Mouse (Mus musculus) kidney, postnatal 25 days (tissue): Measurements from ENCODE around the gene Irak2.

Experiments
- DNase-seq, 2 experiments: peaks; one replicate each; pipeline ENCODE4 v3.0.0; 2021; ENCODE audit warnings: mixed read lengths in 2 of 2

Gene Irak2

GRCm38 (mm10) chr6:113642605-113643004 lies 4.3 kb downstream of the Irak2 start:
- no peak for DNase-seq

- DNase-seq: no peak
Observed at GRCm38 (mm10) chr6:113643021-113643420, 4.8 kb downstream of the Irak2 start.

DNA sequence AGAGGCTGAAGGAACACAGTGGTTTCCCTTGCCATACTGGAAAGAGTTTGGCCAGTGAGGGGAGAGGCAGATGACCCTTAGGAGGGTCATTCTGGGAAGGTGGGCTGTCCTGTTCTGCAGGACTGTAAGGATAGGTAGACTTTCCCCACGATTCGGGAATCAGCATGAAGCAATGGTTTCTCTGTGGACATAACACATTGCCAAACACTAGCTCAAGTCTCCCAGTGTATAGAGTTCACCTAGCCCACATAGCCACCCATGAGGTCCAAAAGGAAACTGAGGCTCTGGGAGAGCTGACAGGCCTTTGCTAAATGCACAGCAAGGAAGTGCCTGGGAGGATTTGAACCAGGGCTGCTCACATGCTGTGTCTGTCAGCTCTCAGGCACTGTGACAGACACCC lies 5.7 kb downstream of the Irak2 start:
- no peak for DNase-seq

DNA sequence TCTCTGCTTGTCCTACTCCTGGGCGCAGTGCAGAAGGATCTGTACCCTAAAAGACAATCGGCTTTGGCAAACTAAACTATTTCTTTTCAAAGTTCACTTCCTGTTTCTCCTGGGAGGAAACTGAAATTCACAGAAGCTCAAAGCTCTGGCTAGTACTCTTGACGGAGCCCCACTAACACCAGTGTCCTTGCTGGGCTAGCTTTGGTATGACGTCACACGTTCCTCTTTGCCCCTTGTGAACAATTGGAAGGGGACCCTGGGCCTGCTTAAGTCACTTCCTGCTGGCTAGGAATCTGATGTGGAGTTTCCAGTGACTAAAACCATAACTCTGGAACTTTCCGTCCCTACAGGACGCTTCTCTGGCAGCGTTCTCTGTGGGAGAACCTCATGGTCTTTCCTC lies 6.5 kb downstream of the Irak2 start:
- peak; percentile 66 to 87 for DNase-seq

DNA sequence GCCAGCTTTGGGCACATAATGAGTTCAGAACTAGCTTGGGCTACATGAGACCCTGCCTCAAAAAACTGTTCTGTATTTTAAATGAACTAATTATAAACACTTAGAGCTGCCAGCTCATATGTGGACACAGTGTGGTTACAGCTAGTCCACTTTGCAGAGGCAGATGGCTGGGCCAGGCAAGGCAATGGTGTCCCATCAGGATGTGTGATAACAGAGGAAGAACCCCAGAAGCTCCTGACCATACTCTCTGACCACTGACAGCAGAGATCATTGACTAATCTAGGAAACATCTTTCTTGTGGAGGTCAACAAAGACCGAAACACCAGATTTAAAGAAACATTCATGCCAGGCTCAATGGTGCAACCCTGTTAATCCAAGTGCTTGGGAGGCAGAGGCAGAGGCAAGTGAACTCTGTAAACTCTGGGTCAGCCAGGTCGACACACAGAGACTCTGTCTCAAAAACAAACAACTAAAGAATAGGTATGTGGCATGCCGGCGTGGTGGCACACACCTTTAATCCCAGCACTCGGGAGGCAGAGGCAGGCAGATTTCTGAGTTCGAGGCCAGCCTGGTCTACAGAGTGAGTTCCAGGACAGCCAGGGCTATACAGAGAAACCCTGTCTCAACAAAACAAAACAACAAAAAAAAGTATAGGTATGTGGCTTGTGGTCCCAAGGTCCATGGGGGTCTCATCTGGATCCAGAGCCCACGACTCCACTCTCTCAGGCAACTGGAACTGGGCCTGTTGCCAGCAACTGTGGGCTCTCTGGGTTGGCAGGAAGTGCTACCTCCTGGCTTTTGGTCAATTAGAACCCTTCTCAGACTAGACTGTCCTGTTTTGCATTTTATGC lies 11.3 kb downstream of the Irak2 start:
- peak in 1 of 2 experiments; percentile 40 for DNase-seq

- no peak for DNase-seq
Observed at GRCm38 (mm10) chr6:113650197-113650640, 12.0 kb downstream of the Irak2 start.

GRCm38 (mm10) chr6:113651626-113652025 lies 13.4 kb downstream of the Irak2 start:
- DNase-seq: no peak

GRCm38 (mm10) chr6:113653551-113653950 lies 15.3 kb downstream of the Irak2 start:
- DNase-seq: peak in 1 of 2 experiments; percentile 42

DNA sequence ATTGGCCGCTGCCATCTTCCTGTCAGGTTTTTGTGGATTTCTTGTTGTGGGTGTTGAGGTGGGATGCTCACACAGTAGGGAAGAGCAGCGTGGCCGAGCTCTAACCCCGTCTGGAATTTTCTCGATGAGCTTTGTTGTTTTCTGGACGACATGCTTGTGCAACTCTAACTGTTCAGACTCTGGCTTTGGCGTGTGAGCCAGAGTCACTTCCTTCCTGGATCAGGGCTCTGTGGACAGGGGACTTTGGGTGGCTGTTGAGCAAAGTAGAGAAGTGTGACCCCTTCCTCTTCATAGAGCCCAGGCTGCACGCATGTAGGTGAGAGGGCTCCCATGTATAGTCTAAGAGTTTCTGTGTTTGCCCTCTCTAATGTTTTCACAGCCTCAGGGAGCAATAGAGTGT lies 15.8 kb downstream of the Irak2 start:
- DNase-seq: no peak

DNA sequence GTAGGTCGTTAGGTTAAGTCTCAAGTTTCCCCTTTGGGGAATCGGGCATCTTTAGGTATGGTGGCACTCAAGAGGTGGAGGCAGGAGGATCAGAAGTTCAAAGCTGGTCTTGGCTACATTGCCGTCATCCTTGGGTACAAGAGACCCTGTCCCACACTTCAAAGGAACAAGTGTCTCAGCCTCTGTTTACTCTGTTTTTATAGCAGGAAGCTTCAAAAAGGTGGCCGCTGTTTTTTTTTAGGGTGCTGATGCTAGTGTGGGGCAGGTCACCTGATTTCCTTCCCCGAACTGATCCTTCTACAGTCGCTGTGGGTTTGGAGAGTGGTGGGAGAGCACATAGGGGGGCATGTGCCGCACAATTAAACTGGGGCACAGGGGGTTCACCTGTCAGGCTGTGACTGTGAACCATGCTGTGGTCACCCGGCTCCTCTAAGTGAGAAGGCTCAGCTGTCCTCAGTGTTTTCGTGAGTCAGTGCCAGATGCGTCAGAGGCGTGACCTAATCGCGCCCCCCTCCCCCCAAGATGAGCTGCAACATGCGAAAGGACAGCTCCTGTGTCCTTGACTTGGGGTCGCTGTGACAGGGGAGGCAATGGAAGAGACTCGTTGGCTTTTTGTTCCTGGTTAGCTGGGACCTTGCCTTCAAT lies 16.6 kb downstream of the Irak2 start:
- peak; percentile 34 to 71 for DNase-seq

DNA sequence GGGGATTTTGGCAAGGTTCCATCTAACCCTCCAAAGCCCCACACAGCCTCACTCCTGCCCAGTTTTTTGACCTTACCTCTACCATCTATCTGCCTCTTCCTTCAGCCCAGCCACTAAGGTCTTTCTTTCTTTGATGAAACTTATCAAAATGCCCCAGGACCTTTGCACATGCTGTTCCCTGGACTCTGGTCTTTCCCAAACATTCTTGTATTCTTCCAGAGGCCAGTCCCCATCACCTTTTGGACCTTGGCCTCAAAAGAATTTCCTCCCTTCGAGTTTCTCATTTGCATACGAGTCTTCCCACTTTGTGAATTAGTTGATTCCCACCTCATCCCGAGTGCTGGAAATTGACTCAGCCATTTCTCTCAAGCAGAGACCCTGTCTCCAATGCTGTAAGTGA lies 17.2 kb downstream of the Irak2 start:
- no peak for DNase-seq

DNA sequence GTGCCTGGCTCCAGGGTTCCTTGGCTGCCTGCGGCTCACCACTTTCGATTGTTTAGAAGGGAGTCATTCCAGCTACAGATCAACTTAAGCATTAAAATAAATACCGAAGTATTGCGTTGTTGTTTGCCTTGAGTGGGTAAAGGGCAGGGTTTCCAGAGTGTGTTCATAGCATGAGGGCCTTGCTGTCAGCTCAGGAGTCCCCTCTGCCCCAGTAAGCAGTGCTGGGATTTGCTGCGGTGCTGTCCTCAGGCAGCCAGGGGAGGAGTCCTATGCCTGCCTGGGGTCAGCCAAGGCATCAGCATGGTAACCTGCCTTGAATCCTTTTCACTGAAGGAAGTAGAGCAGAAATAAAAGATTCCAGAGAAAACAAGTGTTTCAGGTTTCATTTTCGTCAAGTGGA lies 18.6 kb downstream of the Irak2 start:
- DNase-seq: peak; percentile 35 to 76

- peak; percentile 61 to 84 for DNase-seq
Observed at GRCm38 (mm10) chr6:113658226-113658625, 20.0 kb downstream of the Irak2 start.

GRCm38 (mm10) chr6:113659648-113660491 lies 21.6 kb downstream of the Irak2 start:
- no peak for DNase-seq

DNA sequence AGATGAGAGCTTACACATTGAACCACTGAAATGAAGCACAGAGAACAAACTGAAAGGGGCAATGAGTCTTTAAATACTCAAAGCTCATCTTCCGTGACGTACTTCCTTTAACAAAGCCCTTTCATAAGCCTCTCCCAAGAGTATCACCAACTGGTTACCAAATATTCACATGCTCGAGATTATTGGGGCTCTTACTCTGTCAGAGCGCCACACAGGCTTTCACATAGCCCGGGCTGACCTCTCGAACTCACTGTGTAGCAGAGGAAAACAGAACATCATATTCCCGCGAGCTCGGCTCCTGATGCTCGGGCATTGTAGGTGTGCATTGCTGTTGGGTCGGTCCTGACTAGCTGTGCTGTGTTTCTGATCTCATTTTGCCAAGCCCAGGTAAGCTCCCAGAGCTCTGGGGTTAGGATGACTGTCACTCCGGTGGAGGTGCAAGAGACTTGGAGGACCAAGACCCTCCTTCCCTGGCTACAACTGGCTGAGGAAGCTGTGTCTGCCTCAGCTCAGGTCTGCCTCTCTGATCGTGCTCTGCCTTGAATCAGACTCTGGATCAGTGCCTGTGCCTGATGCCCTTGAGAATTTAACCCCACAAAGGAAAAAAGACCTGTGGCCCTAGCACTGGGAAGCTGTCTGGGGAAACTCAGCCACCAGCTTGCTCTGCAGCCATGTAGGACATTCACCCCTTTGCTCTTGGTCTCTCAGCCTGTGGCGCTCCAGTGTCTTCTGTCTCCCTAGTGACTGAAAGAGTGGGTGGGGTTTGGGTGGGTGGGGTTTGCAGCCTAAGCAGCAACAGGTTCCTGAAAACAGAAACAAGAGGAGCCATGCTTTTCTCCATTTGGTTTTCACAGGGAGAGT lies 22.5 kb downstream of the Irak2 start:
- DNase-seq: peak in 1 of 2 experiments; percentile 50

DNA sequence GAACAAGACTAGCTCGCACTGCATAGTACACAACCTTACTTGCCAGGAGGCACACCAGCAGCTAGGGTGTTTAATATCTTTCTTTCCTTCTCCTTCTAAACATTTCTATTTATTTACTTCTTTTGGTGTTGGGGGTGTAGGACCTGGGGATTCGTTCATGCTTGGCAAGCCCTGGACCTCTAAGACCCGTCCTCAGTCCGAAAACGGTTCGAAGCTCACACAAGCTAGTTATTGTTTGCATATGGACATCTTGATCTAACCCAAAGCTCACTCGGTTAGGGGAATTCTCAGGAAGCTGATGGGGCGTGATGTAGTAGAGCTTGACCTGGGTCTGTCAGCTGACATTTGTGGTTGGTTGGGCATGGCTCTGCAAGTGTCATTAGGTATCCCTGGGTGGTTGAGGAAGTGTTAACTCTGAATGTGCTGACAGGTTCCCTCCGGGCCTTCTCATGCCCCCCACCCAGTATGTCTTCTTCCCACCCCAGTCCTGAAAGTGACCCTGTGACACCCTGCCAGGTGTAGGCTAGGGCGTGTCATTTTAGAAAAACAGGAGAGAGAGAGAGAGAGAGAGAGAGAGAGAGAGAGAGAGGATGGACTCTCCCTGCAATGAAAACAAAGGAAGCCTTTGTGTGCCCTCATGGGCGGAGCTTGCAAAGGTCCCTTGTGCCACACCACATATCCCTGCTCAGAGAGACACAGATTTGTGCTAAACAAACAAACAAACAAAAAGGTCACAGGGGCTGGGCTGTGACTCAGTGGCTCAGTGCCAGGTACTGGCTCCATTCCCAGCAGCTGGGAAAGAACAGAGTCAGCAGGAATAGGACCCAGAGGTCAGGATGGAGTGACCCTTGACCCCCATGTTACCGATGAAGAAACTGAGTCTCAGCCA lies 23.3 kb downstream of the Irak2 start:
- DNase-seq: peak; percentile 90 to 94

DNA sequence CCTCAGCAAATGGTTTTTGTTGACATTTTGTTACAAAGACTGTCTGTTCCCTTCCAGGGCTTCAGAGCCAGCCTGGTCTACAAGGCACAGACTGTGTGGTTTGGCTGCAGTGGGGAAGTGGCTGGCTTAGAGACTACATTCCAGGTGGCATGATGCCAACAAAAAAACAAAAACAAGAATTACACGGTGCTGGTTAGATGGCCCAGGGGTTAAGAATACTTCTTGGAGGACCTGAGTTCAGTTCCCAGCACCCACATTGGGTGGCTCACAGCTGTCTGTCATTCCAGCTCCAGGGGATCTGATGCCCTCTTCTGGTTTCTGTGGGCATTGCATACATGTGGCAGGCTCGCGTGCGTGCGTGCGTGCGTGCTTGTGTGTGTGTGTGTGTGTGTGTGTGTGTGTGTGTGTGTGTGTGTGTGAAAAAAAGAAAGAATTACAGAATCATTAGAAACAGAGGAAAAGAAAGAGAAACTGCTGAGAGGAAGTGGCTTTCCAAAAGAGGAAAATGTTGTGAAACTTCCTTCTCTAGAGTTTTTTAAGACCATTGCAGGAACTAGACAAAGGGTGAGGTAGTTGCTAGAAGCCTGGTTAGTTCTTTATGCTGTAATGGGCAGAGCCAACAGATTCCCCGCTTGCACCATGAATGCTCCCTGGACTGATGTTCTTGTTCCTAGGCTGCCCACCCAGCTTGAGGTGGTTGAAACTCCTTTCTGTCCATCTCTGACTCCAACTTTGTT lies 24.9 kb downstream of the Irak2 start:
- no peak for DNase-seq

DNA sequence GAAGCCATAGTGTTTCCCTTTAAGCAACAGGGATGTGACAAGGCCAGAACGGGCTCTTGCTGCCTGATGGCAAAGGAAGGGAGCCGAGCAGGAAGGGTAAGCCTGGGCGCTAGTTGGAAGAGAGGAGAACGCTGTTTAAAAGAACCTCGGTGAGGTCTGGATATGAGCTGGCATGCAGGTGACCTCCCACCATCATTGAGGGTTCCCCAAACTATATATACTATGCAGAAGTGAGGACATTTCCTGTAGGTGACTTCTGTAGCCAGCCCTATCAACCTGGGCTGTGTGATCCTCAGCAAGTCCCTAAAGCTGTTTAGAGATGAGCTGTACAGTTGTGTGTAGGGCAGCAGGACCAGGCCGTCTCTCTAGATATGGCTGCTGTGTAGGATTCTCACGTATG lies 26.0 kb downstream of the Irak2 start:
- DNase-seq: no peak

DNA sequence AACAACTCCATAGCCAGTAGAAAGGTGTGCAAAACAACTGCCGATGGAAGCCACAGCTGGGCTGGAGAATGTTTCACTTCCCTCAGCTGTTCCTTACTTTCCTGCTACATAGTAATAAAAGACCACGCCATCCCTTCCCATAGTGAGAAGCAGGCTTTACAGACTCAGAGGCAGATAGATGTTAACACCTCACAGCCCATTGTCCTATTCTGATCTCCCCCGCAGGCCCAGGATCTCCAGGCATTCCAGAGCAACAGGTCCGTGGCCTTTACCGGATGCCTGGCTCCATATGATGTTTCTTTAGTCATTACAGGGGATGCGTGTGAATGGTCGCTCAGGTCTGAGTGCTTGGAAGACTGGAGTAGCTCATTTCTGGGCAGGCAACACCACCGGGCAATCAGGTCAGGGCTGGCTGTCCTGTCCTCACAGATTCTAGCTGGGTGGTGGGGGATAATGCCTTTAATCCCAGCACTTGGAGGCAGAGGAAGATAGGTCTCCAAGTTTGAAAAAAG lies 29.4 kb downstream of the Irak2 start:
- DNase-seq: no peak
